Mouse (Mus musculus): ENCODE measurements around the gene AI182371. TPM values are rescaled to one million over a fixed set of nuclear protein-coding genes. Genes with fewer than 3 reads are reported as not detected.

Gene AI182371
- polyA plus RNA-seq, 1 experiment from 2014 or later = 0.52 TPM

GRCm38 (mm10) chr2:35108712-35109111 lies 7.4 kb upstream of the AI182371 start:
- WGBS = 38% methylated on average over 3 of the region's 3 CpGs
- H3K4me3 ChIP-seq = peak overlapping the region; percentile 78
- H3K27me3 ChIP-seq = no peaks in the 10 kb centered on the region
- H3K9me3 ChIP-seq = no peaks in the 10 kb centered on the region
- ATAC-seq (ENCODE audit: low read depth) = peak; percentile 77
- H3K36me3 ChIP-seq = no peaks in the 10 kb centered on the region
- H3K4me2 ChIP-seq = peak overlapping the region; percentile 69
- peak overlapping the region; percentile 86 for H3K9ac ChIP-seq
- peaks cover 7% of the 10 kb centered on the region for H3K4me1 ChIP-seq (replicated peaks)
- H3K27ac ChIP-seq (replicated peaks) = peak overlapping the region; percentile 89

GRCm38 (mm10) chr2:35107984-35108635 lies 6.8 kb upstream of the AI182371 start:
- no peak overlapping the region for H3K4me2 ChIP-seq
- no peaks in the 10 kb centered on the region for H3K9me3 ChIP-seq
- H3K9ac ChIP-seq = no peak overlapping the region
- no peaks in the 10 kb centered on the region for H3K36me3 ChIP-seq
- no peak for ATAC-seq (ENCODE audit: low read depth)
- H3K4me3 ChIP-seq = no peak overlapping the region
- no peak overlapping the region for H3K27ac ChIP-seq (replicated peaks)
- WGBS = 62% methylated on average over 5 of the region's 5 CpGs
- peaks cover 7% of the 10 kb centered on the region for H3K4me1 ChIP-seq (replicated peaks)
- no peaks in the 10 kb centered on the region for H3K27me3 ChIP-seq

- peaks cover 4% of the 10 kb centered on the region; the same call in 1 of the 2 replicates for H3K4me1 ChIP-seq (replicated peaks)
- 70% methylated on average over 3 of the region's 3 CpGs for WGBS
- H3K9me3 ChIP-seq = no peaks in the 10 kb centered on the region
- H3K9ac ChIP-seq = no peak overlapping the region
- no peaks in the 10 kb centered on the region for H3K27me3 ChIP-seq
- H3K36me3 ChIP-seq = no peaks in the 10 kb centered on the region
- H3K27ac ChIP-seq (replicated peaks) = no peak overlapping the region
- H3K4me2 ChIP-seq = no peak overlapping the region
- H3K4me3 ChIP-seq = no peak overlapping the region
- no peak for ATAC-seq (ENCODE audit: low read depth)
Observed at GRCm38 (mm10) chr2:35104843-35105242, 3.5 kb upstream of the AI182371 start.

- WGBS = 72% methylated on average over 5 of the region's 5 CpGs
- no peaks in the 10 kb centered on the region for H3K9me3 ChIP-seq
- H3K9ac ChIP-seq = no peak overlapping the region
- no peak overlapping the region for H3K4me3 ChIP-seq
- ATAC-seq (ENCODE audit: low read depth) = no peak
- no peaks in the 10 kb centered on the region for H3K27me3 ChIP-seq
- H3K27ac ChIP-seq (replicated peaks) = no peak overlapping the region
- no peak overlapping the region for H3K4me2 ChIP-seq
- H3K4me1 ChIP-seq (replicated peaks) = no peaks in the 10 kb centered on the region
- no peaks in the 10 kb centered on the region for H3K36me3 ChIP-seq
Observed at GRCm38 (mm10) chr2:35103558-35103957, 2.2 kb upstream of the AI182371 start.

- Histone ChIP-seq H3K9ac (no peak overlapping the region), H3K4me3 (no peak overlapping the region), H3K36me3 (no peaks in the 10 kb centered on the region), H3K4me2 (no peak overlapping the region), H3K9me3 (no peaks in the 10 kb centered on the region), H3K27me3 (no peaks in the 10 kb centered on the region), H3K4me1 (replicated peaks) (no peaks in the 10 kb centered on the region), H3K27ac (replicated peaks) (no peak overlapping the region)
- ATAC-seq (ENCODE audit: low read depth) = no peak
Observed at GRCm38 (mm10) chr2:35102777-35103176, 1.4 kb upstream of the AI182371 start.

GRCm38 (mm10) chr2:35100529-35100928 lies 814 bp downstream of the AI182371 start:
- H3K9ac ChIP-seq = no peak overlapping the region
- no peak overlapping the region for H3K4me3 ChIP-seq
- no peak for ATAC-seq (ENCODE audit: low read depth)
- H3K4me2 ChIP-seq = no peak overlapping the region
- H3K27ac ChIP-seq (replicated peaks) = no peak overlapping the region
- H3K27me3 ChIP-seq = no peaks in the 10 kb centered on the region
- H3K36me3 ChIP-seq = no peaks in the 10 kb centered on the region
- no peaks in the 10 kb centered on the region for H3K4me1 ChIP-seq (replicated peaks)
- no peaks in the 10 kb centered on the region for H3K9me3 ChIP-seq
- WGBS = 91% methylated on average over 6 of the region's 6 CpGs

GRCm38 (mm10) chr2:35087418-35087817 lies 13.9 kb downstream of the AI182371 start:
- H3K9me3 ChIP-seq = no peaks in the 10 kb centered on the region
- 80% methylated on average over 4 of the region's 4 CpGs for WGBS
- no peak overlapping the region for H3K27ac ChIP-seq (replicated peaks)
- H3K4me1 ChIP-seq (replicated peaks) = no peaks in the 10 kb centered on the region
- H3K9ac ChIP-seq = no peak overlapping the region
- ATAC-seq (ENCODE audit: low read depth) = no peak
- H3K4me3 ChIP-seq = no peak overlapping the region
- H3K36me3 ChIP-seq = no peaks in the 10 kb centered on the region
- no peak overlapping the region for H3K4me2 ChIP-seq
- no peaks in the 10 kb centered on the region for H3K27me3 ChIP-seq

GRCm38 (mm10) chr2:35079166-35079565 lies 22.2 kb downstream of the AI182371 start:
- no peak overlapping the region for H3K9ac ChIP-seq
- no peaks in the 10 kb centered on the region for H3K36me3 ChIP-seq
- 64% methylated on average over 6 of the region's 6 CpGs for WGBS
- H3K4me2 ChIP-seq = no peak overlapping the region
- H3K27me3 ChIP-seq = no peaks in the 10 kb centered on the region
- H3K27ac ChIP-seq (replicated peaks) = no peak overlapping the region
- H3K4me1 ChIP-seq (replicated peaks) = no peaks in the 10 kb centered on the region
- no peak overlapping the region for H3K4me3 ChIP-seq
- no peaks in the 10 kb centered on the region for H3K9me3 ChIP-seq
- ATAC-seq (ENCODE audit: low read depth) = no peak

GRCm38 (mm10) chr2:35074328-35074727 lies 27.0 kb downstream of the AI182371 start:
- H3K9ac ChIP-seq = no peak overlapping the region
- no peaks in the 10 kb centered on the region for H3K27me3 ChIP-seq
- no peak overlapping the region for H3K4me3 ChIP-seq
- no peaks in the 10 kb centered on the region for H3K4me1 ChIP-seq (replicated peaks)
- no peak overlapping the region for H3K4me2 ChIP-seq
- ATAC-seq (ENCODE audit: low read depth) = no peak
- 85% methylated on average over 3 of the region's 3 CpGs for WGBS
- H3K36me3 ChIP-seq = no peaks in the 10 kb centered on the region
- H3K27ac ChIP-seq (replicated peaks) = no peak overlapping the region
- peaks cover 5% of the 10 kb centered on the region; the same call in 1 of the 2 replicates for H3K9me3 ChIP-seq

GRCm38 (mm10) chr2:35072547-35072946 lies 28.8 kb downstream of the AI182371 start:
- H3K4me3 ChIP-seq = no peak overlapping the region

GRCm38 (mm10) chr2:35070275-35070674 lies 31.1 kb downstream of the AI182371 start:
- Histone ChIP-seq H3K4me3 (no peak overlapping the region), H3K9ac (no peak overlapping the region), H3K36me3 (no peaks in the 10 kb centered on the region), H3K9me3 (peaks cover 5% of the 10 kb centered on the region; the same call in 1 of the 2 replicates), H3K4me2 (no peak overlapping the region), H3K27ac (replicated peaks) (no peak overlapping the region), H3K4me1 (replicated peaks) (no peaks in the 10 kb centered on the region), H3K27me3 (no peaks in the 10 kb centered on the region)
- 80% methylated on average over 4 of the region's 4 CpGs for WGBS
- no peak for ATAC-seq (ENCODE audit: low read depth)

More at GRCm38 (mm10) chr2:35072547-35072946, 28.8 kb downstream of the AI182371 start:
- Histone ChIP-seq H3K9ac (no peak overlapping the region), H3K4me2 (no peak overlapping the region), H3K9me3 (peaks cover 5% of the 10 kb centered on the region; the same call in 1 of the 2 replicates), H3K36me3 (no peaks in the 10 kb centered on the region), H3K4me1 (replicated peaks) (no peaks in the 10 kb centered on the region), H3K27ac (replicated peaks) (no peak overlapping the region), H3K27me3 (no peaks in the 10 kb centered on the region)
- 61% methylated on average over 2 of the region's 2 CpGs for WGBS
- no peak for ATAC-seq (ENCODE audit: low read depth)

- H3K9me3 ChIP-seq = peaks cover 5% of the 10 kb centered on the region; the same call in 1 of the 2 replicates
- H3K27me3 ChIP-seq = no peaks in the 10 kb centered on the region
- ATAC-seq (ENCODE audit: low read depth) = no peak
- H3K4me3 ChIP-seq = no peak overlapping the region
- no peak overlapping the region for H3K9ac ChIP-seq
- no peaks in the 10 kb centered on the region for H3K4me1 ChIP-seq (replicated peaks)
- WGBS = 97% methylated on average over 1 of the region's 1 CpGs
- no peak overlapping the region for H3K27ac ChIP-seq (replicated peaks)
- no peaks in the 10 kb centered on the region for H3K36me3 ChIP-seq
- no peak overlapping the region for H3K4me2 ChIP-seq
Observed at GRCm38 (mm10) chr2:35069124-35069523, 32.2 kb downstream of the AI182371 start.

- H3K27ac ChIP-seq (replicated peaks) = no peak overlapping the region
- no peaks in the 10 kb centered on the region for H3K9me3 ChIP-seq
- no peak overlapping the region for H3K4me2 ChIP-seq
- WGBS = 89% methylated on average over 11 of the region's 11 CpGs
- H3K4me3 ChIP-seq = no peak overlapping the region
- no peaks in the 10 kb centered on the region for H3K27me3 ChIP-seq
- no peak for ATAC-seq (ENCODE audit: low read depth)
- H3K36me3 ChIP-seq = no peaks in the 10 kb centered on the region
- H3K4me1 ChIP-seq (replicated peaks) = no peaks in the 10 kb centered on the region
- H3K9ac ChIP-seq = no peak overlapping the region
Observed at GRCm38 (mm10) chr2:35067117-35067516, 34.2 kb downstream of the AI182371 start.
